Mouse (Mus musculus) ES-E14 (cell line): ENCODE results near the gene Defb15. TPM values are rescaled to one million over a fixed set of nuclear protein-coding genes. Genes with fewer than 3 reads are reported as not detected.
A peak's percentile ranks its signal among the peaks of the same experiment; 100 is the strongest.
"Not testable (repeated sequence)": the region's sequence is repeated elsewhere in the genome, so short reads cannot be mapped to it uniquely, and the experiment has no call there.

Experiments
- DNase-seq: peaks from one replicate; pipeline ENCODE4 v3.0.0-alpha.2; 2013; ENCODE audit warnings: low read depth, low spot score
- H3K27ac ChIP-seq: 2 replicates; pipeline ENCODE4 v1.5.1; 2012; ENCODE audit warnings: low read depth, mild to moderate bottlenecking, low read length, moderate library complexity, mixed read lengths; ENCODE audit not compliant: poor library complexity, insufficient read depth, severe bottlenecking
- H3K36me3 ChIP-seq: 2 replicates; pipeline ENCODE4 v1.6.1; 2012; ENCODE audit warnings: mild to moderate bottlenecking, low read length, moderate library complexity, mixed read lengths; ENCODE audit not compliant: control insufficient read depth, poor library complexity, insufficient read depth, severe bottlenecking
- H3K4me1 ChIP-seq, 2 experiments: fragments of 150-350 bp in 1 of 2; sonication (generic) in 1 of 2; 2 replicates each; pipeline ENCODE4 v1.6.1; 2012; ENCODE audit warnings: low read length in 2 of 2, mild to moderate bottlenecking in 1 of 2, mixed read lengths in 1 of 2; ENCODE audit not compliant: control insufficient read depth in 2 of 2, insufficient read depth in 2 of 2, poor library complexity in 1 of 2
- H3K4me3 ChIP-seq, 2 experiments: fragments of 150-350 bp in 1 of 2; sonication (generic) in 1 of 2; 2 replicates each; pipeline ENCODE4 v1.5.1; 2012; ENCODE audit warnings: low read length in 2 of 2, low read depth in 1 of 2, mild to moderate bottlenecking in 1 of 2, mixed read lengths in 1 of 2; ENCODE audit not compliant: insufficient read depth in 1 of 2, poor library complexity in 1 of 2, severe bottlenecking in 1 of 2
- H3K9ac ChIP-seq: 2 replicates; pipeline ENCODE4 v1.6.1; 2012; ENCODE audit warnings: low read depth, mild to moderate bottlenecking, low read length, mixed read lengths; ENCODE audit not compliant: poor library complexity, insufficient read depth, severe bottlenecking
- H3K9me3 ChIP-seq: fragments of 150-350 bp; sonication (generic); 2 replicates; pipeline ENCODE4 v1.6.1; 2012; ENCODE audit warnings: low read depth, mild to moderate bottlenecking, low read length; ENCODE audit not compliant: control insufficient read depth, insufficient read depth
- CHD2 ChIP-seq: IDR thresholded peaks from 2 replicates; pipeline ENCODE4 v1.6.1; 2014; ENCODE audit warnings: mild to moderate bottlenecking, low read depth, low read length, inconsistent platforms
- HCFC1 ChIP-seq: IDR thresholded peaks from 2 replicates; pipeline ENCODE4 v1.6.1; 2012; ENCODE audit warnings: low read length, inconsistent platforms, borderline replicate concordance; ENCODE audit not compliant: insufficient read depth
- MAFK ChIP-seq: IDR thresholded peaks from 2 replicates; pipeline ENCODE4 v1.6.1; 2014; ENCODE audit warnings: mild to moderate bottlenecking, low read depth, low read length, inconsistent platforms; ENCODE audit not compliant: insufficient read depth
- ZC3H11A ChIP-seq: IDR thresholded peaks from 2 replicates; pipeline ENCODE4 v1.6.1; 2012; ENCODE audit warnings: low read depth, mild to moderate bottlenecking, inconsistent platforms, low read length, borderline replicate concordance
- ZNF384 ChIP-seq: IDR thresholded peaks from 2 replicates; pipeline ENCODE4 v1.6.1; 2012; ENCODE audit warnings: low read depth, low read length, inconsistent platforms
- in situ Hi-C, 2 experiments: fragments of 600-800 bp; cut with MboI; formaldehyde crosslinking; loops; one replicate each; pipeline ENCODE4 v1.15.1; 2025; ENCODE audit warnings: low sequenced_read_pairs in 2 of 2, inconsistent platforms in 1 of 2; ENCODE audit not compliant: unreplicated experiment in 2 of 2
- total RNA-seq: library from RNA; depleted of rRNA; stranded (reverse); fragments of 300-350 nt; gene quantifications from 2 replicates; pipeline ENCODE4 v1.2.3, GENCODE M21; 2012; rRNA removed

Gene Defb15
- total RNA-seq, 1 experiment: not detected

GRCm38 (mm10) chr8:21911931-21912330, 20.6 kb downstream of the Defb15 start:
- in situ Hi-C loops: no loop called here
- Histone ChIP-seq H3K4me1 (peaks cover 5 to 9% of the 10 kb centered on the region in 2 experiments; a peak in 3 of 4 replicates), H3K9ac (no peak overlapping the region), H3K9me3 (no peaks in the 10 kb centered on the region), H3K36me3 (no peaks in the 10 kb centered on the region), H3K27ac (no peak overlapping the region; the same call in 1 of the 2 replicates), H3K4me3 (no peak overlapping the region)
- TF ChIP-seq ZNF384: no peak
- no peak for TF ChIP-seq MAFK
- no peak for TF ChIP-seq ZC3H11A
- no peak for TF ChIP-seq CHD2
- TF ChIP-seq HCFC1: no peak
- DNase-seq: peak; percentile 38

GRCm38 (mm10) chr8:21906290-21906689, 26.2 kb downstream of the Defb15 start, which contains the start of gene Defb11:
TSS of gene Defb11 (minus strand) at chr8:21906412.
- H3K4me1 ChIP-seq, H3K9ac ChIP-seq, in situ Hi-C loops, H3K27ac ChIP-seq, H3K4me3 ChIP-seq, DNase-seq, H3K9me3 ChIP-seq, H3K36me3 ChIP-seq: not testable (repeated sequence)

- DNase-seq, H3K27ac ChIP-seq, H3K9ac ChIP-seq, H3K36me3 ChIP-seq, H3K4me3 ChIP-seq, H3K4me1 ChIP-seq, H3K9me3 ChIP-seq, in situ Hi-C loops: not testable (repeated sequence)
These were observed 47.2 kb downstream of the Defb15 start, which contains the start of gene Defb9 for GRCm38 (mm10) chr8:21885321-21885720. TSS of gene Defb9 (minus strand) at chr8:21885421.

Other genes with a start within 250 kb of the Defb15 start
- not detected in 2 replicates for gene AY761184, start 229.1 kb downstream of the Defb15 start, total RNA-seq
- not detected in 2 replicates for gene Defa24, start 198.2 kb downstream of the Defb15 start, total RNA-seq
- not detected in 2 replicates for gene Defb50, start 109.2 kb downstream of the Defb15 start, total RNA-seq
- gene Defb2, start 92.8 kb downstream of the Defb15 start, total RNA-seq: not detected in 2 replicates
- gene Defb10, start 73.8 kb downstream of the Defb15 start, total RNA-seq: not detected in 2 replicates
- not detected in 2 replicates for gene Defb9, start 47.3 kb downstream of the Defb15 start, total RNA-seq
- gene Defb11, start 26.3 kb downstream of the Defb15 start, total RNA-seq: not detected in 2 replicates
- not detected in 2 replicates for gene Defb35, start 5.6 kb upstream of the Defb15 start, total RNA-seq
- gene Defb13, start 14.1 kb upstream of the Defb15 start, total RNA-seq: not detected in 2 replicates
- 0.21 TPM in 1 of 2 replicates, not detected in the other for gene Fam90a1a, start 26.0 kb upstream of the Defb15 start, total RNA-seq
- gene Ccdc70, start 37.1 kb upstream of the Defb15 start, total RNA-seq: not detected in 2 replicates
- gene Atp7b, start 127.6 kb upstream of the Defb15 start, total RNA-seq: 3.2 and 5.3 TPM in 2 replicates
- gene Alg11, start 128.0 kb upstream of the Defb15 start, total RNA-seq: 44.7 and 55.4 TPM in 2 replicates
- gene Nek5, start 192.3 kb upstream of the Defb15 start, total RNA-seq: not detected in 2 replicates
- 3.4 and 7.9 TPM in 2 replicates for gene Nek3, start 233.7 kb upstream of the Defb15 start, total RNA-seq